Mouse (Mus musculus) hindbrain, embryonic 10.5 days (tissue): ENCODE measurements at regions not wholly inside any gene's neighbourhood (a gene's known extent, or its start where the extent isn't known, plus 50 kb on each side); places are given as distances from the start of the nearest gene placed in this dataset.
A peak's percentile ranks its signal among the peaks of the same experiment; 100 is the strongest.

Source experiments
- DNase-seq: peaks from one replicate; pipeline ENCODE4 v3.0.0-alpha.2; 2017; ENCODE audit warnings: low spot score
- H3K27ac ChIP-seq: fragments of 300-500 bp; sonication (generic); 2 replicates; pipeline ENCODE4 v1.5.1; 2016; ENCODE audit warnings: mild to moderate bottlenecking, moderate library complexity
- H3K27me3 ChIP-seq: fragments of 300-500 bp; sonication (generic); 2 replicates; pipeline ENCODE4 v1.6.1; 2016; ENCODE audit warnings: mild to moderate bottlenecking; ENCODE audit not compliant: poor library complexity, insufficient read depth, severe bottlenecking
- H3K36me3 ChIP-seq: fragments of 300-500 bp; sonication (generic); 2 replicates; pipeline ENCODE4 v1.6.1; 2016; ENCODE audit warnings: mild to moderate bottlenecking, moderate library complexity
- H3K4me1 ChIP-seq: fragments of 300-500 bp; sonication (generic); replicated peaks from 2 replicates; pipeline ENCODE4 v1.6.1; 2016; ENCODE audit warnings: mild to moderate bottlenecking
- H3K4me3 ChIP-seq: fragments of 300-500 bp; sonication (generic); 2 replicates; pipeline ENCODE4 v1.5.1; 2016; ENCODE audit warnings: mild to moderate bottlenecking, moderate library complexity
- H3K9me3 ChIP-seq: fragments of 300-500 bp; sonication (generic); 2 replicates; pipeline ENCODE4 v1.6.1; 2016; ENCODE audit warnings: mild to moderate bottlenecking, moderate library complexity
- WGBS: fragments of 180-500 bp; shearing (Covaris S2); methylation state at CpG from one replicate; pipeline ENCODE4 v1.1.7; 2016; 5-methylcytosine and 5-hydroxymethylcytosine counted together

DNA sequence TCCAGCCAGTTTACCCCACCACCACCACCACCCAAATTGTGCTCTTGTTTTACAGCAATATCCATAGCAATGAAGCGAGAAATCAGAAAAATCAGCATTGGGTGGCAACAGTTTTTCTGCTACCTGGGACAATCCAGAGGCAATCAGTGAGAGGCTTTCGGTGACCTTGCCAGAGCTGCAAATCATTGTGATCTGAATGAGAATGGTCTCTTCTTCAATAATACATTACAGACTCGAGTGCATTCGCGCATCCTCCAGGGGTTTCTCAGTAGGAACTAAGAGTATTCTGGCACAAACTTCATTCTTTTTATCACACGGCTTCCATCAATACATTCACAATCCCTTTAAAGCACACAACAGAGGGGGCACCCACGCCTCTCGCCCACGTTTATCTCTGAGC lies 91.2 kb downstream of the Srek1 start:
- no peak overlapping the region for H3K27ac ChIP-seq
- no peak for DNase-seq
- no peaks in the 10 kb centered on the region for H3K9me3 ChIP-seq
- WGBS: 68% methylated on average over 9 of the region's 9 CpGs
- H3K4me1 ChIP-seq: no peaks in the 10 kb centered on the region
- H3K36me3 ChIP-seq: no peaks in the 10 kb centered on the region
- no peak overlapping the region for H3K4me3 ChIP-seq
- H3K27me3 ChIP-seq: no peaks in the 10 kb centered on the region

DNA sequence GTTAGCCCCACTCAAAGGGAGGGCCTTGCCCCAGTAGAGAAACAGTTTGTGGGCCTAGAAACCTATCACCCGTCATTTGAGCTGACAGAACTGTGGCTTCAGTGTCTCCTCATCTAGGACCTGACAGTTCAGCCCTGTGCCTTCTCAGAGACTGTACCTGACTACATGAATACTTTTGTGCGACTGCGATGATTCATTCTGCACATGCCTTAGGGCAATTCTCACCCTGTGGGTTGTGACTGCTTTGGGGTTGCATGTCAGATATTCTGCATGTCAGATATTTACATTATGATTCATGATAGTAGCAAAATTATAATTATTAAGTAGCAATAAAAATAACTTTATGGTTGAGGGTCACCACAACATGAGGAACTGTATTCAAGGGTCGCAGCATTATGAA lies 93.7 kb downstream of the Srek1 start:
- Histone ChIP-seq H3K27me3 (no peaks in the 10 kb centered on the region), H3K4me3 (no peak overlapping the region), H3K36me3 (no peaks in the 10 kb centered on the region), H3K4me1 (no peaks in the 10 kb centered on the region), H3K27ac (no peak overlapping the region), H3K9me3 (no peaks in the 10 kb centered on the region)
- no peak for DNase-seq
- WGBS: 89% methylated on average over 4 of the region's 4 CpGs

DNA sequence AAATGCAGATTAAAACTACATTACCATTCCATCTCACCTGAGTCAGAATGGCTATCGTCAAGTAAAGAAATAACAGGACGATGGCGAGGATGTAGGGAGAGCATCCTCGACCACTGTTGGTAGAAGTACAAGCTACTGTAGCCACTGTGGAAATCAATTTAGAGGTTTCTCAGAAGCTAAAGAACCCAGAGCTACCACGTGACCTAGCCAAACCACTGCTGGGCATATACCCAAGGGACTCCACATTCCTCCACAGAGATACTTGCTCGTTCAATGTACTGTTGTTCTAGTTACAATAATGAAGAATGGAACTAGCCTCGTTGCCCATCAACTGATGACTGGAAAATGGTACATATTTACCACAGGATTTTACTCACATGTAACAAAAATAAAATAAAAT lies 94.4 kb downstream of the Srek1 start:
- H3K27me3 ChIP-seq: no peaks in the 10 kb centered on the region
- H3K27ac ChIP-seq: no peak overlapping the region
- 87% methylated on average over 7 of the region's 7 CpGs for WGBS
- no peak for DNase-seq
- no peak overlapping the region for H3K4me3 ChIP-seq
- no peaks in the 10 kb centered on the region for H3K36me3 ChIP-seq
- H3K4me1 ChIP-seq: no peaks in the 10 kb centered on the region
- H3K9me3 ChIP-seq: no peaks in the 10 kb centered on the region

DNA sequence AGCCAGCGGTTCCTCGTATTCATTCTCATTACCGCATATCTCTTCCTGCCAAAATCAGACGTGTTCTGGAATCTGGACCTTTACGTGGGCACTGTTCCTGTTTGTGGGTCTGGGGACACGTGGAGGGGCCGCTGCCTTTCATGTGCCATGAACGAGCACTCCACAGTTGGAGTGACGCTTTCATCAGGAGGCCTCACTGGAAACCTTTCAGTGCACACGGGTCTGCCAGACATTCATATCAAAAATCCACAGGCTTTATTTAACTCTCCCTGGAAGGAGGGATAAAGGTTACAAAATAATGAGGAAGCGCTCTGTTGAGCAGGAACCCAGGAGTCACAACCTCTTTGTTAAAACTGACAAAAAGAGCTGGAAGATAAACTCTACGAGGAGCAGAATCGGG lies 97.6 kb downstream of the Srek1 start:
- no peak for DNase-seq
- Histone ChIP-seq H3K36me3 (no peaks in the 10 kb centered on the region), H3K27ac (no peak overlapping the region), H3K4me1 (no peaks in the 10 kb centered on the region), H3K27me3 (no peaks in the 10 kb centered on the region), H3K9me3 (no peaks in the 10 kb centered on the region), H3K4me3 (no peak overlapping the region)
- WGBS: 74% methylated on average over 13 of the region's 13 CpGs

DNA sequence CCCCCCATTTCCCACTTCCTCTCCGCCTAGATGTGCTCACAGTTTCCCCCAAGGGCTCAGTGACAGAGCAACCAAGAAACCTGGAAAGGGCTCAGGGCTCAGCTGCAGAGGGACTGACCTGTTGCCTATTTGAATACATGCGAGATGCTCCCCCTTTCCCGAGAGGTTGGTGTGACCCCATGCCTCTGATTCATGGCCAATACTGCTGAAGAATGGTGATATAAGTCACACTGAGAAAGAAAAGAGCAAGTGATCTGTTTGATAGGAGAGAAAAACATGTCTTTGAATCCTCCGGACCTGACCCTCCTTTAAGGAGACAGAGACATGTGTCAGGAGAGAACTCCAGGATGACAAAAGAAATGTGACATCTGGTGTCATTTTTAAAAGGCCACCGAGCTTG lies 98.2 kb downstream of the Srek1 start:
- DNase-seq: no peak
- Histone ChIP-seq H3K36me3 (no peaks in the 10 kb centered on the region), H3K27ac (no peak overlapping the region), H3K4me1 (no peaks in the 10 kb centered on the region), H3K4me3 (no peak overlapping the region), H3K9me3 (no peaks in the 10 kb centered on the region), H3K27me3 (no peaks in the 10 kb centered on the region)
- WGBS: 78% methylated on average over 5 of the region's 5 CpGs

DNA sequence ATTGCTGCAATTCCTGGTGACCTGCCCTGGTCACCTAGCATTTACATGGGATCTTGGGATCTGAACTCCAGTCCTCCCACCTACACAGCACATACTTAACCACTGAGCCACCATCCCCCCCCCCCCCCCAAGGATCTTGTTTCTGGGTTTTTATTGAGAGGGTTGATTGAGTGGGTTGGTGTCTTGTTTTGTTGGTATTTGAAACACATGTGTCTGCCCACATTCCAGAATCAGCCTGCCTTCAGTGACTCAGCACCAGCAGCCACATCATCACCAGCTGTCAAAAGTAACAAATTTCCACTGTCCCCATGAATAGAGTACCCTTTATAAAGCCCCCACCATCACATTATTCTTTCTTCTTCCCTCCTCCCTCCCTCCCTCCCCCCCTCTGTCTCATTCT lies 103.8 kb downstream of the Srek1 start:
- Histone ChIP-seq H3K9me3 (no peaks in the 10 kb centered on the region), H3K27me3 (no peaks in the 10 kb centered on the region), H3K27ac (no peak overlapping the region), H3K36me3 (no peaks in the 10 kb centered on the region), H3K4me3 (no peak overlapping the region), H3K4me1 (no peaks in the 10 kb centered on the region)
- no peak for DNase-seq

DNA sequence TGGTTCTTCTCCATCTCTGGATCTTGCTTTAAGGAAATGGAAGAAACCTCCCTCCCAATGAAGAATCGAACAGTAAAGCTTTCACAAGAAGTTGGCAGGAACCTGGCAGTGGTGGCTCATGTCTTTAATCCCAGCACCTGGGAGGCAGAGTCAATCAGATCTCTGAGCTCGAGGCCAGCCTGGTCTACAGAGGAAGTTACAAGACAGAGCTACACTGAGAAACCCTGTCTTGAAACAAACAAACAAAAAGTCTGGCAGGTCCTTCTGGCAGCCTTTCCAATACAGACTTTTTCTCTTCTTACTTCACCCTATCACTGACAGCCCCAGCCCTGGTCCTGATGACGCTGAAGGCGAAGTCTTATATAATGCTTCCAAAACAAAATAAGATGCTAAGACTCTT lies 104.6 kb downstream of the Srek1 start:
- H3K4me3 ChIP-seq: no peak overlapping the region
- no peaks in the 10 kb centered on the region for H3K9me3 ChIP-seq
- no peaks in the 10 kb centered on the region for H3K36me3 ChIP-seq
- WGBS: 90% methylated on average over 4 of the region's 4 CpGs
- no peaks in the 10 kb centered on the region for H3K27me3 ChIP-seq
- H3K4me1 ChIP-seq: no peaks in the 10 kb centered on the region
- H3K27ac ChIP-seq: no peak overlapping the region
- no peak for DNase-seq

DNA sequence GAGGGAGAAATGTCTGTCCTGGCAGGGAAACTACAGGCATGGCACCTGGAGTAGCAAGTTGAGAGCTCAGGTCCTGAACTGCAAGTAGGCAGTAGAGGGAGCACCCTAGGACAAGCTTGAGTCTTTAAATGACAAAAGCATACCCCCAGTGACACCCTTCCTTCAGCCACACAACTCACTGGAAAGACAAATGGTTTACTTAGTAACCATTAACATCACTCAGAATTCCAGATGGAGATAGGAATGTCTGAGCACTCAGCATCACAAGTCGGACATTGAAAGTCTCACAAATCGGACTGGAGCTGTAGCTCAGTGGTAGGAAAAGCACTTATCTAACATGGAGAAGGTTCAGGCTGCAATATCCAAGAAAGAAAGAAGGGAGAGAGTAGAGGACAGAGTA lies 106.7 kb downstream of the Srek1 start:
- 91% methylated on average over 2 of the region's 2 CpGs for whole genome bisulfite sequencing
- H3K9me3 ChIP-seq: no peaks in the 10 kb centered on the region
- H3K36me3 ChIP-seq: no peaks in the 10 kb centered on the region
- H3K4me3 ChIP-seq: no peak overlapping the region
- no peak overlapping the region for H3K27ac ChIP-seq
- no peaks in the 10 kb centered on the region for H3K4me1 ChIP-seq
- no peaks in the 10 kb centered on the region for H3K27me3 ChIP-seq
- no peak for DNase-seq

DNA sequence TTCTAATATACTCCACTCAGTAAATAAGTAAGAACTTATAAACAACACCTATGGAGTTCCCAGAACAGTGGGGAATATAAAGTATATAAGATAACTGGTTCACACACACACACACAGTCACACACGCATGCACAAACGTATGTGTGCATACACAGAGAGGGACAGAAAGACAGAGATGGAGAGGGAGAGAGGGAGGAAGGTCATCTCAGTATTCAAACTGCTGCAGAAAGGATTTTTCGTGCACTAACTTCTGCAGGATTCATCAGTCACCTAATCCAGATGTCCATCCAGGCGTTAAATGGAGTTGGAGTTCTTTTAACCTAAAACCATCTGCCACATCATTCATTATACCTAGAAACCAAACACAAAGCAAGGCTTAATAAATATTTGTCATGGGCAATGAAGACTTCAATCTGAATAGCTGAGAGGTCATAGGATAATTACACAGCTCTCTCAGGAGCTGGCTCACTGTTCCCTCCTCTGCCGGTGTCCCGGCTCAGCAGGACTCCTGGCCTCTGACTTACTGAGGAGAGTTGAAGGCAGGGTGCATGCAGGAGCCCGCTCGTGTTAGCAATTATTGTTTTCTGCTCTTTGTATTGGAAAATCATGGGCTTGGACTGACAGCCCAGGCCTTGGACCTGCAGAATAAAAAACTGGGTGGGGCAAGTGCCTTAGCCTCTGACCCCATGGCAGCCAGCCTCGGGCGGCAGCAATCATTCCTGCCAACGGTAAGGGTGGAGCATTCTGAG lies 114.0 kb downstream of the Srek1 start:
- DNase-seq: peak; percentile 27
- no peak overlapping the region for H3K27ac ChIP-seq
- no peak overlapping the region for H3K4me3 ChIP-seq
- H3K27me3 ChIP-seq: no peaks in the 10 kb centered on the region
- no peaks in the 10 kb centered on the region for H3K36me3 ChIP-seq
- 19% methylated on average over 11 of the region's 11 CpGs for WGBS
- peaks cover 24% of the 10 kb centered on the region for H3K4me1 ChIP-seq
- no peaks in the 10 kb centered on the region for H3K9me3 ChIP-seq

DNA sequence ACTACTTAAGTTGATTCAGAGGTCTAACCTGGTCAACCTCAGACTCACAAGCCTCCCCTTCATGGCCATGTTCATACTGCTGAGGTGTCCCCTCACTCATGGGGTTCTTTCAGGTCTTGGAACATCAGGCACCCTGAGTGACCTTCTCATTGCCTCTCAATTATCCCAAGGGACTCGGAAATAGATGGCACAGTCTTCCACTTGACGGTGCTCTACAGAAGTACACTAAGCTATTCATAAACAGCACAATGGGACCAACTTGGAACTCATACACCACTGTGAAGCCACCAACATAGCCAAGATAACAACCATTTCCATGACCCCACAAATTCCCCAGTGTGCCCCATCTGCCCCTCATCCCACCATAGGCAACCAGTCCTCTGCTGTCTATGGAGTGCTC lies 118.4 kb downstream of the Srek1 start:
- H3K9me3 ChIP-seq: no peaks in the 10 kb centered on the region

DNA sequence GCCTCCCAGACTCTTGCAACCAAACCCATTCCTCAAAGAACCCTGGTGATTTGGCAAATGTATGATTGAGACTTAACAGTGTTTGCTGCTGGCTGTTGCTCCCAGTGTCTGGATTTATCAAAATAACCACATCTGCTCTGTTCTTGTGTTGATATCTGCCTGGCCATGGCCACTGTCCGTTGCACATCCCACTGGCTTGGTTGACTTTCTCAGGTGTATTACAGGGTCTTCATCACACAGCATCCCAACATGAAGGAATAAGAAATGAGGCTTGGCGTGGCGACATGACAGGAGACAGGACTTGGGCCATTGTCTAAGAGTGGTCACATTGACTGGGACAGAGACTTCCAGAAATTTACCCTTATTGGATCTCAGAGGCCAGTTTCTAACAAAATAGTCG lies 121.2 kb downstream of the Srek1 start:
- DNase-seq: no peak
- WGBS: 88% methylated on average over 4 of the region's 4 CpGs
- no peak overlapping the region for H3K27ac ChIP-seq
- no peaks in the 10 kb centered on the region for H3K27me3 ChIP-seq
- no peak overlapping the region for H3K4me3 ChIP-seq
- no peaks in the 10 kb centered on the region for H3K4me1 ChIP-seq
- H3K36me3 ChIP-seq: no peaks in the 10 kb centered on the region
- H3K9me3 ChIP-seq: no peaks in the 10 kb centered on the region

More for the DNA sequence above, 118.4 kb downstream of the Srek1 start:
- WGBS: 92% methylated on average over 2 of the region's 2 CpGs
- Histone ChIP-seq H3K27ac (no peak overlapping the region), H3K27me3 (no peaks in the 10 kb centered on the region), H3K36me3 (no peaks in the 10 kb centered on the region), H3K4me1 (peaks cover 20% of the 10 kb centered on the region), H3K4me3 (no peak overlapping the region)
- DNase-seq: no peak

DNA sequence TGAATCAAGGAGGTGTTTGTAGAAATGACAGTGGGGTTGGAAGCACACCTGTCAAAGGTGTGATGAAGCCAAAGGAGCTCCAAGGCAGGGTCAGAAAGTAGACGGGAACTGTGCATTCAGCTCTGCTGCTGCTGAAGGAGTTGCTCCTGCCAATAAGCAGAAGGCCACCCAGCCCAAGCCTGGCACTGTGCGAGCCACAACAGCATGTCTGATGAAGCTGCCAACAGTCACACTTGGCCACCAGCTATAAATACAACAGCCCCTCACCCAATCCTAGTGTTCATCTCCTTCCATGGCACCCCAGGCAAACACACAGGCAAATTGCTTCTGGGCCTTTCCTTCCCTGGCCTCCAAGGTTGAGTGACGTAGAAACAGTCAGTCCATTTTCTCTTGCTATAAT lies 125.0 kb downstream of the Srek1 start:
- Histone ChIP-seq H3K9me3 (no peaks in the 10 kb centered on the region), H3K27me3 (no peaks in the 10 kb centered on the region), H3K4me3 (no peak overlapping the region), H3K27ac (no peak overlapping the region), H3K4me1 (peaks cover under 1% of the 10 kb centered on the region; the same call in 1 of the 2 replicates), H3K36me3 (no peaks in the 10 kb centered on the region)
- 87% methylated on average over 3 of the region's 3 CpGs for WGBS
- no peak for DNase-seq

DNA sequence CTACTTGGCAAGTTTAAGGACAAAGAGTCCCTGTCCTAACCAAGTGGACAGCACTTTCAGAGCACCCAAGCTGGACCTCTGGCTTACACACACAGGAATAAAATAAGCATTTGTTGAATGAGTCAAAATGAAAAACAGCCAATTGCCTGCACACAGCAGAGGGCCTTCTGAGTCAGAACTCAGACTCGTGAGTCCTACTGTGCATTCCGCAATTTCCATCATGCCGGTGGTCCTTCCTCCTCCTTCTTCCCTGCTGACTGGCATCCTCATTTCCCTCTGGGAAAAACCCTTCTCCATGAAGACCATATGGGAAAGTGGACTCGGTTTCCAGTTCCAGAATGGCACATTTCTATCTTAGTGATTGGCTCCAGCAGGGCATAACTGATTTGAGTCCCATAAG lies 126.4 kb downstream of the Srek1 start:
- Histone ChIP-seq H3K9me3 (no peaks in the 10 kb centered on the region), H3K4me1 (peaks cover 10% of the 10 kb centered on the region), H3K4me3 (no peak overlapping the region), H3K36me3 (no peaks in the 10 kb centered on the region), H3K27ac (no peak overlapping the region), H3K27me3 (no peaks in the 10 kb centered on the region)
- DNase-seq: no peak
- 78% methylated on average over 4 of the region's 4 CpGs for WGBS

DNA sequence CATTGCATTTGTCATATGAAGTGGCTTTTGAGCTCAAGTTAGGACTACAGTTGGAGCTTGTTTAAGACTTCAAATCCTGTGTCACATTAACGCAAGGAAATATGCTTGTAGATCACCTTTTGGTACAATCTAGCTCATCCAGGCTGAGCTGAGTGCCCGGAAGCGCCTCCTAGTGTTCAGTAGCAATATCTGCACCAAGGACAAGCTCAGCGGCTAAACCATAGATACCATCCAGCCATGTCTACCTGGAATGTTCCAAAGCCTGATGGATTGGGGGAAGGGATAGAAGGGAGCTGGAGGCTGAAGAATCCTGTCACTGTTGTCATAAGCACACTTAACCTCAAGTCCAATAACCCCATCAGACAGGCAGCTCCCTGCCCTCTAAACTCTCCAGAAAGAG lies 128.4 kb downstream of the Srek1 start:
- WGBS: 42% methylated on average over 4 of the region's 4 CpGs
- Histone ChIP-seq H3K4me3 (no peak overlapping the region), H3K4me1 (peaks cover 10% of the 10 kb centered on the region), H3K9me3 (no peaks in the 10 kb centered on the region), H3K36me3 (no peaks in the 10 kb centered on the region), H3K27ac (no peak overlapping the region), H3K27me3 (no peaks in the 10 kb centered on the region)
- DNase-seq: no peak
